Mouse (Mus musculus): ENCODE measurements around the gene Zcwpw1.

- no peak for TF ChIP-seq HCFC1 (IDR thresholded peaks at IDR 0.05; ENCODE audit: borderline replicate concordance, insufficient read depth, low read length)
- no peak for TF ChIP-seq CHD2 (IDR thresholded peaks at IDR 0.05; ENCODE audit: low read depth, low read length)
- TF ChIP-seq ZC3H11A (IDR thresholded peaks at IDR 0.05; ENCODE audit: borderline replicate concordance, low read depth, low read length) = no peak
These were observed 37.4 kb downstream of the Zcwpw1 start for GRCm38 (mm10) chr5:137825030-137825429.
